Mouse (Mus musculus): ENCODE data around the gene Agtpbp1. TPM values are rescaled to one million over a fixed set of nuclear protein-coding genes. Genes with fewer than 3 reads are reported as not detected.
"Not testable (repeated sequence)": the region's sequence is repeated elsewhere in the genome, so short reads cannot be mapped to it uniquely, and the experiment has no call there.

Agtpbp1 gene
- polyA plus RNA-seq, 1 experiment from 2014 or later = 43.7 TPM

DNA sequence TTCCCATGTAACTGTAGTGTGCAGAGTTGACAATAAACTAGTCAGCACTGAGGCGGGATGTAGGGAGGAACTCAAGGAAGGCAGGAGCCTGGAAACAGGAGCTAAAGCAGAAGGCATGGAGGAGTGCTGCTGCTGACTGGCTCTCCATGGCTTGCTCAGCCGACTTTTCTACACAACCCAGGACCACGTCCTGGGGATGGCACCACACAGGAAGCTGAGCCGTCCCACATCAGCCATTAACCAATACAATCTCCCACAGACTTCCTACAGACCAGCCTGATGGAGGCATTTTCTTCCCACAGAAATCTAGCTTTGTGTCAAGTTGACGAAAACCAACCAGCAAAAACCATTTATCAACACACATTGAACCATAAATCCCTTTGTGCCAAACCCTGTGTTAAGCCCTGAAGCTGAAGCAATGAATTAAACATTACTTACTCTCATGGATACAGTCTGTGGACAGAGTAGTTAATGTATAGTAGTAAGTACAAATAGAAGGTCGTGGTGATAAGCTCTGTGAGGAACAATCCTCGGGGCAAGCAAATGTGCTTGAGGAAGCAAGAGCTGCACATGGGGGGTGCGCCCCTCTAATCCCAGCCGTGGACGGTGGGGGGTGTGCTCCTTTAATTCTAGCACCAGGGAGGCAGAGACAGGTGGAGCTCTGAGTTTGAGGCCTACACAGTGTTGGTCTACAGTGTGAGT is 20.3 kb upstream of the Agtpbp1 start:
- Histone ChIP-seq H3K9me3 (no peaks in the 10 kb centered on the region), H3K36me3 (peaks cover 88% of the 10 kb centered on the region), H3K4me1 (replicated peaks) (no peaks in the 10 kb centered on the region), H3K4me3 (replicated peaks) (no peak overlapping the region), H3K27me3 (no peaks in the 10 kb centered on the region), H3K27ac (no peak overlapping the region), H3K9ac (replicated peaks) (no peak overlapping the region), H3K4me2 (replicated peaks) (no peak overlapping the region)
- no peak for ATAC-seq
- 86% methylated on average over 10 of the region's 10 CpGs for WGBS

DNA sequence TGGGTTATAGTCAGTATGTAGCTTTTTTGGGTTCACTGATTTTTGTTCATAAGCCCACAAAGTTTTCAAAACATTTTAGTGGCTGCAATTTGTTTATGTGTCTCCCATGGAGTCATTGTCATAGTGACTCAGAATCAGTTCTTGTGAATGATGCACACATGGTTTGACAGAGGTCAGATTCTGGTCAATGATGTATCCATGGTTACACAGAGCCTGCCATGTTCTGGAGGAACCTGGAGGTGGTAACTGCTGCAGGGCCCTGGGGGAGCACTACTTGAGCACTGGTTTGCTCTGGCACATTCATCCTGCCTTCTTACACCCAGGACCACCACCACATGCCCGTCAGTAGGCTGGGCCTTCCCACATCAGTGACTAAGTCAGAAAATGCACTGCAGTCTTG is 19.5 kb upstream of the Agtpbp1 start:
- H3K36me3 ChIP-seq = peaks cover 88% of the 10 kb centered on the region
- H3K27ac ChIP-seq = no peak overlapping the region
- no peaks in the 10 kb centered on the region for H3K4me1 ChIP-seq (replicated peaks)
- 86% methylated on average over 1 of the region's 1 CpGs for WGBS
- no peaks in the 10 kb centered on the region for H3K27me3 ChIP-seq
- no peak overlapping the region for H3K4me3 ChIP-seq (replicated peaks)
- no peaks in the 10 kb centered on the region for H3K9me3 ChIP-seq
- no peak overlapping the region for H3K9ac ChIP-seq (replicated peaks)
- H3K4me2 ChIP-seq (replicated peaks) = no peak overlapping the region
- no peak for ATAC-seq

DNA sequence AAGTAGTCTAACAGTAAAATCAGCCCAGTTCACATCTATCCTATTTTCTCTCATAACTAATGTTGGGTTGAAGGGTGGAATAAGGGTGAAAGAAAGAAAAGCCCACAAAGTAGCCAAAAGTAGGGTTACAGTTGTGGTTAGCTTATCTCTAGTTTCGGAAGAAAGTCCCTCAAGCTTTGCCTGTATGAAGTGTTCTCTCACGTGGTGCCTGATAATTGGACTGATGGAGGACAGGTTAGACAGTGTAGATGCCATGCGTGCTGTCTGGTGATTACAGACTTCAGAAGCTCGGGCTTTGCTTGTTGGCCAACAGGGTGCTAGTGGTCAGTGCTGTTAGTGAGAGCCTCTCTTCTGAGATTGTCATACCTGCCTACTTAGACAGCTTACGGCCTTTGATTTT is 18.1 kb upstream of the Agtpbp1 start:
- H3K36me3 ChIP-seq = peaks cover 86% of the 10 kb centered on the region
- H3K4me3 ChIP-seq (replicated peaks) = no peak overlapping the region
- no peaks in the 10 kb centered on the region for H3K9me3 ChIP-seq
- 94% methylated on average over 5 of the region's 5 CpGs for WGBS
- no peaks in the 10 kb centered on the region for H3K4me1 ChIP-seq (replicated peaks)
- no peak overlapping the region for H3K27ac ChIP-seq
- no peak for ATAC-seq
- H3K4me2 ChIP-seq (replicated peaks) = no peak overlapping the region
- H3K9ac ChIP-seq (replicated peaks) = no peak overlapping the region
- no peaks in the 10 kb centered on the region for H3K27me3 ChIP-seq

DNA sequence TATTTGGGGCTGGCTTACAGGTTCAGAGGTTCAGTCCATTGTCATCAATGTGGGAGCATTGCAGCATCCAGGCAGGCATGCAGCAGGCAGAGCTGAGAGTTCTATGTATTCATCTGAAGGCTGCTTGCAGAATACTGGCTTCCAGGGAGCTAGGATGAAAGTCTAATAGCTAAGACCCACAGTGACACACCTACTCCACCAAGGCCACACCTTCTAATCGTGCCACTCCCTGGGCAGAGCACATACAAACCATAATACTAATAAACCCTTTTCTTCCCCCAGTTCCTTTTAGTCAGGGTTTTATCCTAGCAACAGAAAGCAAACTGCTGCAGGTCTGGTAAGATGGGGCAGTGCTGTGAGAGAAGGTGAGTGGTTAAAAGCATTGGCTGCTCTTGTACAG is 7.6 kb upstream of the Agtpbp1 start:
- Histone ChIP-seq H3K27ac (no peak overlapping the region), H3K4me1 (replicated peaks) (peaks cover 13% of the 10 kb centered on the region), H3K4me3 (replicated peaks) (no peak overlapping the region), H3K9ac (replicated peaks) (no peak overlapping the region), H3K36me3 (peaks cover 84% of the 10 kb centered on the region), H3K9me3 (no peaks in the 10 kb centered on the region), H3K4me2 (replicated peaks) (no peak overlapping the region), H3K27me3 (no peaks in the 10 kb centered on the region)
- ATAC-seq = no peak
- WGBS = 97% methylated on average over 1 of the region's 1 CpGs

DNA sequence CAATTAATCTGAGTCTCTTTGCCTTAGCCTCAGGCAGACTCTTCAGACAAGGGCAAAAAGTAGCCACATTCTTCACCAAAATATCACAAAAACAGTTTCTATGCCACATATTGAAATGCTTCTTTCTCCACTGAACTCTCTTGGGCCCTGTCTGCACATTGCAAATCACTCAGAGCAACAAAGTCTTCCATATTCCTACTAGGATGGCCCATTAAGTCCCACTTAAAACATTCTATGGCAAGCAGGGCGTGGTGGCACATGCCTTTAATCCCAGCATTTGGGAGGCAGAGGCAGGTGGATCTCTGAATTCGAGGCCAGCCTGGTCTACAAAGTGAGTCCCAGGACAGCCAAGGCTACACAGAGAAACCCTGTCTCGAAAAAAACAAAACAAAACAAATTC is 7.0 kb upstream of the Agtpbp1 start:
- not testable (repeated sequence) for H3K27me3 ChIP-seq; H3K4me3 ChIP-seq (replicated peaks); H3K27ac ChIP-seq; H3K9me3 ChIP-seq; H3K4me2 ChIP-seq (replicated peaks); H3K9ac ChIP-seq (replicated peaks); ATAC-seq
- Histone ChIP-seq H3K4me1 (replicated peaks) (peaks cover 19% of the 10 kb centered on the region), H3K36me3 (peaks cover 80% of the 10 kb centered on the region)
- 98% methylated on average over 3 of the region's 3 CpGs for WGBS

DNA sequence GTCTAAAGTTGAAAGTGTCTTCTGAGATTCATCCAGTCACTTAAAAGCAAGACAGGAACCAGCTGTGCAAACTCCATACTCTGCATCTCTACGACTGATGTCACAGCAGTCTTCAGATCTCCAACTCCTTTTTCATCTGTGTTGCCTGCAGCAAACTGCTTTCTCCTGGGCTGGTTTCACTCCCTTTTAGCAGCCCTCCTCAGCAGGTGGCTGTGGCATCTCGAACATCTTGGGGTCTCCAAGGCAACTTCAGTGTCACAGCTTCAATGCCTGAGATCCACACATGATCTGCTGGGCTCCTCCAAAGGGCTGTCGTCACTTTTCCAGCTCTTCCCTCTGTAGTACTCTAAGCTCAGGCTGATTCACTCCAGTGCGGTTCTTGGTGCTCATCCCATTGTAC is 5.7 kb upstream of the Agtpbp1 start:
- H3K4me3 ChIP-seq (replicated peaks) = no peak overlapping the region
- H3K4me2 ChIP-seq (replicated peaks) = no peak overlapping the region
- WGBS = 93% methylated on average over 4 of the region's 4 CpGs
- no peak for ATAC-seq
- no peak overlapping the region for H3K27ac ChIP-seq
- H3K27me3 ChIP-seq = no peaks in the 10 kb centered on the region
- H3K9ac ChIP-seq (replicated peaks) = no peak overlapping the region
- peaks cover 66% of the 10 kb centered on the region for H3K36me3 ChIP-seq
- H3K4me1 ChIP-seq (replicated peaks) = peaks cover 32% of the 10 kb centered on the region
- no peaks in the 10 kb centered on the region for H3K9me3 ChIP-seq

DNA sequence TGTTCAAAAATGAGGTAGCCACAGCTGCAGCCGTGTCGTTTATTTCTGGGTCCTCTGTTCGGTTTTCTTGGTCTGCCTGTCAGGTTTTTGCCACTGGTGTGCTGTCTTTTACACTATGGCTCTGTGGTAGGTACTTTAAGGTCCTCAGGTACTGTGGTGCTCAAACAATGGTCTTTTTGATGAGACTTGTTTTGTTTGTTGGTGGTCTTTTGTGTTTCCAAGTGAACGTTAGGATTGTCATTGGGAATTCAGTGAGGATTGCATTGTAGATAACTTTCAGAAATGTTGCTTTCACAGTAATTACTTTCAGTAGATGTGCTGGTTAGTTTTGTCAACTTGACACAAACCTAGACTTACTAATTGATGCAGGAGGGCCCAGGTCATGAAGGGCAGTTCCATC is 4.6 kb upstream of the Agtpbp1 start:
- Histone ChIP-seq H3K27ac (no peak overlapping the region), H3K36me3 (peaks cover 61% of the 10 kb centered on the region), H3K4me1 (replicated peaks) (peaks cover 32% of the 10 kb centered on the region), H3K4me3 (replicated peaks) (no peak overlapping the region), H3K27me3 (no peaks in the 10 kb centered on the region), H3K9ac (replicated peaks) (no peak overlapping the region), H3K9me3 (no peaks in the 10 kb centered on the region), H3K4me2 (replicated peaks) (no peak overlapping the region)
- ATAC-seq = no peak
- 86% methylated on average over 4 of the region's 4 CpGs for WGBS

DNA sequence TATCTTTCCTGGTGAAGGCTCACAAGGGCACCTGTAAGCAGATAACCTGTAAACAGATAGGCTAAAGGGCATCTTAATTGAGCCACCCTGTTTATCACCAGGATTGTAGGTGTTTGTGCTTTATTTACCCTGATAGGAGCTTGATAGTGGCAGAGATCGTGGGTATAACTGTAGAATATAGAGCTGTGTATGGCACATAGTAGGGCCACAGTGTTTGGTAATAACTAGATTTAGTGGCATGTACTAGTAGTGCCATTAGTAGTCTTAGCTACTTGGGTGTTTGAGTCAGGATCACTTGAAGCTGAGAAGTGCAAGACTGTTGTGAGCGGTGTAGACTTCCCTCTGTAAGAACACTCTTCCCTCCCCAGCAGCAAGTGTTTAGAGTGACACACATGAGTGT is 2.2 kb upstream of the Agtpbp1 start:
- Histone ChIP-seq H3K27ac (no peak overlapping the region), H3K27me3 (no peaks in the 10 kb centered on the region), H3K9ac (replicated peaks) (0 out of 2 replicates have a peak overlapping the region, but pooled peaks have one; percentile 96), H3K4me2 (replicated peaks) (peak overlapping the region; percentile 91), H3K4me3 (replicated peaks) (peak overlapping the region; percentile 95; the same call in 1 of the 2 replicates), H3K4me1 (replicated peaks) (peaks cover 37% of the 10 kb centered on the region), H3K9me3 (no peaks in the 10 kb centered on the region), H3K36me3 (peaks cover 37% of the 10 kb centered on the region)
- WGBS = 96% methylated on average over 2 of the region's 2 CpGs
- ATAC-seq = no peak

DNA sequence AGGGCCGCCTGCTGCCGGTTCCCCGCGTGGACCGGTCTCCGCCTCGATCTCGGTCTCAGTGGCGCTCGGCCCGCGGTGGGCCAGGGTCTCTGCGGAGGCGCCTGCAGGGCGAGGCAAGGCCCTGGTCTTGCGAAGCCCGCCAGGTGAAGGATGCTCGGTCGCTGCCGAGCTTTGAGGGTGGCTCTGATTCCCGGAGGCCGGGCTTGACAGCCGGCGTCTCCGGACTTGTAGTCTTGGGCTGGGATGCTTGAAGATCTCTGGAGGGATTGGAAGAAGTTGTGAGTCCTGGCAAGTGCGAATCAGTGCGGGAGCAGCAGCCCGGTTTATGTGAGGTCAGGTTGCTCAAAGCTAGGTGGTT is 600 bp upstream of the Agtpbp1 start:
- Histone ChIP-seq H3K9me3 (no peaks in the 10 kb centered on the region), H3K27ac (peak overlapping the region; percentile 85), H3K27me3 (no peaks in the 10 kb centered on the region), H3K4me1 (replicated peaks) (peaks cover 37% of the 10 kb centered on the region), H3K4me3 (replicated peaks) (peak overlapping the region; percentile 95), H3K4me2 (replicated peaks) (peak overlapping the region; percentile 91), H3K9ac (replicated peaks) (peak overlapping the region; percentile 96), H3K36me3 (peaks cover 21% of the 10 kb centered on the region)
- under 1% methylated on average over 28 of the region's 28 CpGs for WGBS
- ATAC-seq = no peak

DNA sequence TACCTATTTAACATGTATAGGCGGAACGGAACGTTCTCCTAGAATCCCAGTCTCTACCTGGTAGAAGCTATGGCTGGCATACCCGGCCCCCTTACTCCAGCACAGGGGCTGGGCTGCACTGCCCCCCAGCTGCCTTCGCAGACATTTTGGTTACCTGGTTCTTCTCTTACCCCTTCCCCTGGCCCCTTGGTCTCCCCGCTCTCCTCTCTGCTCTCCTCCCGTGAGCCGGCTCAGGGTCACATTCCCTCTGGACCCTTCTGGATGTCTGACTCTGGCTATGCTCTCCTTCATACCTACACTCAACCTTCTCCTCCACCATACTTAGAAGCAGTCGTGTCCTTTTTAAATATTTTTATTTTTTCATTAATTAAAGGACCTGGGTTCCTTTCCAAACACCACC is 546 bp downstream of the Agtpbp1 start:
- no peaks in the 10 kb centered on the region for H3K9me3 ChIP-seq
- H3K27ac ChIP-seq = peak overlapping the region; percentile 79
- peak overlapping the region; percentile 95 for H3K4me3 ChIP-seq (replicated peaks)
- H3K36me3 ChIP-seq = peaks cover 11% of the 10 kb centered on the region
- H3K9ac ChIP-seq (replicated peaks) = peak overlapping the region; percentile 75
- 3% methylated on average over 9 of the region's 9 CpGs for WGBS
- H3K27me3 ChIP-seq = no peaks in the 10 kb centered on the region
- peak; percentile 75 for ATAC-seq
- peak overlapping the region; percentile 89 for H3K4me2 ChIP-seq (replicated peaks)
- H3K4me1 ChIP-seq (replicated peaks) = peaks cover 37% of the 10 kb centered on the region

DNA sequence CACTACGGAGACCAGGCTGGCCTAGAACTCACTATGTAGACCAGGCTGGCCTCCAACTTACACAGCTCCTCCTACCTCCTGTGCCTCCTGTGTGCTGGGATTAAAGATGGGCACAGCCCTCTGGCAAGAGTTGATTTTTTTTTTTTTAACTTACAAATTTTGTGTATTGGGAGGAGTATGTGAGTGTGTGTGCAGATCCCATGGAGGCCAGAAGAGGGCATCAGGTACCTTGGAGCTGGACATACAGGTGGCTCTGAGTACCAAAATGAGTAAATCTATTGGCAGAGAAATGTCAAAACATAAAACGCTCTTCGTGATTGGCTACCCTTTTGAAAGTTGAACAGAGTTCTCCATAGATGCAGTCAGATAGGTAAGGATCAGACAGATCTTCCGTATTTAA is 4.1 kb downstream of the Agtpbp1 start:
- ATAC-seq = no peak
- no peak overlapping the region for H3K9ac ChIP-seq (replicated peaks)
- 96% methylated on average over 4 of the region's 4 CpGs for WGBS
- peaks cover 7% of the 10 kb centered on the region for H3K4me1 ChIP-seq (replicated peaks)
- no peak overlapping the region for H3K4me2 ChIP-seq (replicated peaks)
- no peak overlapping the region for H3K27ac ChIP-seq
- H3K27me3 ChIP-seq = no peaks in the 10 kb centered on the region
- H3K36me3 ChIP-seq = no peaks in the 10 kb centered on the region
- no peak overlapping the region for H3K4me3 ChIP-seq (replicated peaks)
- H3K9me3 ChIP-seq = no peaks in the 10 kb centered on the region

DNA sequence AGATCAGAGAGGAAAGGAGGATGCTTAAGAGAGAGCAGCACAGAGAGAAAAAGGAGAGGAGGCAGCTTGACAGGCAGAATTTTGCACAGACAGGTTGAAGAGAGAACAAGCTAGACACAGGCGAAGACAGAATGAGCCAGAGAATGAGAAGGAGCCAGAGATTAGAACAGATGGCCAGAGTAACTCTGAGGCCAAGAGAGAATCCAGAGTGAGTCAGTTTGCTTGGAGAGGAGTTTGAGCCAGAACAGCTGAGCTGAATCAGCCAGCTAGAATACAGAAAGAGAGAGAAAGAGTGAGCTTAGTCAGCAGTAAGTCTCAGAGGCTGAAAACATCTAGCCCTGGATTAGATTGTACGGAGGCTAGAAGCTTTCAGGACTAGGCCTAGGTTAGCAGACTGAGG is 12.5 kb downstream of the Agtpbp1 start:
- H3K4me2 ChIP-seq (replicated peaks) = no peak overlapping the region
- H3K4me3 ChIP-seq (replicated peaks) = no peak overlapping the region
- H3K27ac ChIP-seq = no peak overlapping the region
- H3K27me3 ChIP-seq = no peaks in the 10 kb centered on the region
- no peak overlapping the region for H3K9ac ChIP-seq (replicated peaks)
- H3K36me3 ChIP-seq = no peaks in the 10 kb centered on the region
- no peaks in the 10 kb centered on the region for H3K4me1 ChIP-seq (replicated peaks)
- H3K9me3 ChIP-seq = no peaks in the 10 kb centered on the region
- WGBS = 93% methylated on average over 2 of the region's 2 CpGs
- ATAC-seq = no peak

DNA sequence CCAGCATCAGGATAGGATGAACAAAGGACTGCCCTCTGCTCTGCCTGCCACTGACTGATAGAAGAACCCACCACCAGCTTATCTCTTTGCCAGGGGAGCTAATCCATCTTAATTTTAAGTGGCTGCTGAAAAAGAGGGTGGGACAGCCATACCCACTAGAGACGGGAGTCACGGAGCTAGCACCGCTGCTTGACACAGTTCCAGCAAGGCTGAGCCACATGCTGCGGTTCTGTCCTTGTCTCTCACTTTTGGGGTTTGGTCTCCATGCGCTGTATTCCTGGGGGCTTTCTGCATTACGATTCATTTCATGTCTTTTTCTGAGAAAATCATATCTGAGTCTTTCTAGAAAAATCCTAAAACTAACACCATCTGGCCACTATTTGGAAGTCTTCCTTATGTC is 13.9 kb downstream of the Agtpbp1 start:
- no peaks in the 10 kb centered on the region for H3K36me3 ChIP-seq
- H3K27me3 ChIP-seq = no peaks in the 10 kb centered on the region
- no peaks in the 10 kb centered on the region for H3K4me1 ChIP-seq (replicated peaks)
- no peak for ATAC-seq
- no peak overlapping the region for H3K27ac ChIP-seq
- H3K4me2 ChIP-seq (replicated peaks) = no peak overlapping the region
- no peaks in the 10 kb centered on the region for H3K9me3 ChIP-seq
- no peak overlapping the region for H3K9ac ChIP-seq (replicated peaks)
- 88% methylated on average over 6 of the region's 6 CpGs for WGBS
- H3K4me3 ChIP-seq (replicated peaks) = no peak overlapping the region
